Mouse (Mus musculus): Measurements from ENCODE around the gene Ireb2.

GRCm38 (mm10) chr9:54897097-54897496 is 33.5 kb downstream of the Ireb2 start:
- TF ChIP-seq POLR2A (IDR thresholded peaks at IDR 0.05; ENCODE audit: control insufficient read depth, low read depth, low read length) (no peak), CTCF (IDR thresholded peaks at IDR 0.05; ENCODE audit: control insufficient read depth, insufficient read depth, insufficient replicate concordance, low read depth, low read length) (no peak)
